Mouse (Mus musculus): ENCODE data around the gene Luzp2. TPM values are rescaled to one million over a fixed set of nuclear protein-coding genes. Genes with fewer than 3 reads are reported as not detected.

Gene Luzp2
- polyA plus RNA-seq (2017; shearing (Covaris generic)) = not detected

GRCm38 (mm10) chr7:54835372-54835851 lies at the start of gene Luzp2:
Gene Luzp2, plus strand, starts transcription at chr7:54835498.

All from activated CD4-positive, CD25-positive, alpha-beta regulatory T cell, adult 9 weeks (primary cell).